Mouse (Mus musculus) macrophage (primary cell): ENCODE results near the gene Pmf1. TPM values are rescaled to one million over a fixed set of nuclear protein-coding genes. Genes with fewer than 3 reads are reported as not detected.
"Not testable (repeated sequence)": the region's sequence is repeated elsewhere in the genome, so short reads cannot be mapped to it uniquely, and the experiment has no call there.

ENCODE experiments used
- H3K27ac ChIP-seq: fragments of 350-480 bp; formaldehyde crosslinking; 2 replicates; pipeline ENCODE4 v1.9.0; 2021
- H3K36me3 ChIP-seq: fragments of 350-480 bp; formaldehyde crosslinking; 2 replicates; pipeline ENCODE4 v1.9.0; 2021; ENCODE audit errors: inconsistent target
- H3K4me3 ChIP-seq: fragments of 350-480 bp; formaldehyde crosslinking; 2 replicates; pipeline ENCODE4 v1.9.0; 2021; ENCODE audit errors: inconsistent target
- H3K79me2 ChIP-seq: fragments of 350-480 bp; formaldehyde crosslinking; 2 replicates; pipeline ENCODE4 v1.9.0; 2021; ENCODE audit errors: inconsistent target
- WGBS: methylation state at CpG from one replicate; pipeline ENCODE4 v1.1.7; 2026; ENCODE audit warnings: inconsistent platforms; ENCODE audit not compliant: missing documents; 5-methylcytosine and 5-hydroxymethylcytosine counted together
- polyA plus RNA-seq: library from polyadenylated mRNA; stranded (reverse); fragments of 250-400 nt; gene quantifications from 3 replicates; pipeline ENCODE4 v1.2.4, GENCODE M21; 2018; ENCODE audit warnings: inconsistent platforms

Gene Pmf1
- polyA plus RNA-seq, 1 experiment from 2014 or later: 26.5 TPM

DNA sequence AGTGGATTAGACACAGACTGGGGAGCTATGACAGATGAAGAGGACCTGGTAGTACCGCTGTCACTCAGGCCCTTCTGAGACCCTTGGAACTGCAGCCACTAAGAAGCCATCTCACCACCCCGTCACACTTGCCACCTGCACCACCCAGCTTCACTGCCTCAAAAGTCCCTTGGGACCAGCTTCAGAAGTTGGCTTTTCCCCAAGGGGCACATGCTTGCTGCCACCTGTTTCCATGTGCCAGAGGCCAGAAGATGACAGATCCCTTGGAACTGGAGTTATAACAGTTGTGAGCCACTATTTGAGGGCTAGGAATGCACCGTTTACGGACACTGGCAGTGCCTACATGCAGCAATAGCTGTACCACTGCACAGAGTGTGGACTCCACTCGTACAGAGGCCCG is 14.8 kb downstream of the Pmf1 start:
- Histone ChIP-seq H3K79me2 (peaks cover 3% of the 10 kb centered on the region; the same call in 1 of the 2 replicates), H3K4me3 (no peak overlapping the region), H3K36me3 (no peaks in the 10 kb centered on the region), H3K27ac (no peak overlapping the region)
- WGBS: 93% methylated on average over 6 of the region's 6 CpGs

GRCm38 (mm10) chr3:88393776-88394375 is 16.3 kb downstream of the Pmf1 start:
- 83% methylated on average over 9 of the region's 9 CpGs for WGBS
- Histone ChIP-seq H3K79me2 (no peaks in the 10 kb centered on the region), H3K4me3 (no peak overlapping the region), H3K36me3 (no peaks in the 10 kb centered on the region), H3K27ac (no peak overlapping the region)

- no peaks in the 10 kb centered on the region for H3K36me3 ChIP-seq
- H3K79me2 ChIP-seq: no peaks in the 10 kb centered on the region
- no peak within 1 kb of the TSS for H3K27ac ChIP-seq
- 89% methylated on average over 5 of the region's 5 CpGs for WGBS
- H3K4me3 ChIP-seq: no peak within 1 kb of the TSS
Observed at GRCm38 (mm10) chr3:88384364-88384763, 25.8 kb downstream of the Pmf1 start, which contains the start of gene Bglap. Gene Bglap (minus strand): TSS chr3:88384464.

DNA sequence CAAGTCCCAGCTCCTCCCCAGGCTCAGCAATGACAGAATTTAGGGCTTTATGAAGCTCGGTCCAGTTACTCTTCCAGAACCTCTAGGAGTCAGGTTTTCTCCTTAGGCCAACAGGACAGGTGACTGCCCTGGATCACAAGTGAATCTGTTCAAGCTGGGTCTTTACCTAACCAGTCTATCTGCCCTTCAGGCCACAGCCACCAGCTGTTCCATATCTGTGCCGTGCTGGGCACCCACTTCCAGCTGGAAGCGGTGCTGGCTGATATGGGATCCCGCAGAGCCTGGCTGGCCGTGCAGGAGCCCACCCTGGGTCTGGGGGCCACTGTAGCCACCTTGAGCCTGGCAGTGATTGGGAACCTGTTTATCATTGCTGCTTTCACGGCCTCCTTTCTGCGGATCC is 27.7 kb downstream of the Pmf1 start:
- H3K36me3 ChIP-seq, H3K4me3 ChIP-seq, H3K27ac ChIP-seq, H3K79me2 ChIP-seq: not testable (repeated sequence)
- 60% methylated on average over 1 of the region's 7 CpGs for WGBS

DNA sequence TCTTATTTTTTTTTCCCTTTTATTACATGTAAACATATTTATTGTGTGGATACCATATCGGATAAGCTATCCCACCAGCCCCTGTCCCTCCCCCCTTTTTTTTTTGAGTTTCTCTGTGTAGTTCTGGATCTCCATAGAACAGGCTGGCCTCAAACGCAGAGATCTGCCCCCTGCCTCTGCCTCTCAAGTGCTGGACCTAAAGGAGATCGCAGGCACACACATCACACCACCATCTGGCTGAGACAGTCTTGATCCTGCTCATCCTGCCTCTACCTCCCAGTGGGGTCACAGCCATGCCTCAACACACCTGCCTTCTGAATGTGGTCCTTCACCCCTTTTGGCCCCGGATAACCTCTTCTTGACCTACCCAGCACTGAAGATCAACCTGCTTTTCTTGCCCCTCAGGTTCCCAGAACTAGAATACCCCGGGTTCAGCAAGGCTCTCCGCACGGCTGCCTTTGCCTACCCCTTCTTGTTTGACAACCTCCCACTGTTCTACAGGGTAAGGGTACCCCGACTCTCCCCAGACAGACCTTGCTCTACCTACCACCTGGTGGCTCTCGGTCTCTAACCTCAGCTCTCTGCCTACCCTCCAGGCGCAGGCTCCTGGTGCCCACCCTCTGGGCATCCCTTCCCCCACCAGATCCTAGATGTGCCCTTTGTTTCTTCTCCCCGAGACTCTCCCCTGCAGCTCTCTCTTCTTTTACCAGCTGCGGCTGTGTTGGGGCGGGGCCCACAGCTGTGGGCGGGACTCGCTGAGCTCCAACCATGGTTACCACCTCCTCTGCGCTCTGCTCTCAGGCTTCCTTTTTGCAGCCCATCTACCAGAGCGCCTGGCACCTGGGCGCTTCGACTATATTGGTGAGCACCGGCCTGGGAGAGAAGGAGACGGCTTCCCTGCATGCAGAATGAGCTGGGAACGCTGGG is 28.5 kb downstream of the Pmf1 start:
- WGBS: 56% methylated on average over 9 of the region's 22 CpGs

DNA sequence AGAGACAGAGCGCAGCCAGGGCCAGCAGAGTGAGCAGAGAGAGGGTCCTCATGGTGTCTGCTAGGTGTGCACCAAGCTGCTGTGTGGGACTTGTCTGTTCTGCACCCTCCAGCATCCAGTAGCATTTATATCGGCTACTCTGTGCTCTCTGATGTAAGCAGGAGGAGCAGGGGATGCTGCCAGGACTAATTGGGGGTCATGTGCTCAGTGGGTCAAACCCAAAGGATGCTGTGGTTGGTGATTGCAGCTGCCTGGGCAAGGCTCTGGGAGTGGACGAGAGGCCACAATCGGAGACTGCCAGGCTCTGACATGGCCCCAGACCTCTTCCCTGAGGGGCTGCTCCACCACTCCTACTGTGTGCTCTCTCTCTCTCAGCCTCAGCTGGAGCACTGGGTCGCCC is 31.5 kb downstream of the Pmf1 start, which contains the start of gene Bglap2:
Gene Bglap2 (minus strand): TSS at position 101 of the 400 bp plus-strand sequence.
- not testable (repeated sequence) for H3K36me3 ChIP-seq, H3K79me2 ChIP-seq, H3K4me3 ChIP-seq, H3K27ac ChIP-seq
- 79% methylated on average over 4 of the region's 5 CpGs for WGBS

More for the DNA sequence above, 28.5 kb downstream of the Pmf1 start:
- H3K4me3 ChIP-seq, H3K27ac ChIP-seq, H3K36me3 ChIP-seq, H3K79me2 ChIP-seq: not testable (repeated sequence)

DNA sequence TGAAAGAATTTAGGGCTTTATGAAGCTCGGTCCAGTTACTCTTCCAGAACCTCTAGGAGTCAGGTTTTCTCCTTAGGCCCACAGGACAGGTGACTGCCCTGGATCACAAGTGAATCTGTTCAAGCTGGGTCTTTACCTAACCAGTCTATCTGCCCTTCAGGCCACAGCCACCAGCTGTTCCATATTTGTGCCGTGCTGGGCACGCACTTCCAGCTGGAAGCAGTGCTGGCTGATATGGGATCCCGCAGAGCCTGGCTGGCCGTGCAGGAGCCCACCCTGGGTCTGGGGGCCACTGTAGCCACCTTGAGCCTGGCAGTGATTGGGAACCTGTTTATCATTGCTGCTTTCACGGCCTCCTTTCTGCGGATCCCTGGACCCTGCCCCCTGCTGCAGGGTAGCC is 33.5 kb downstream of the Pmf1 start:
- not testable (repeated sequence) for H3K36me3 ChIP-seq, H3K4me3 ChIP-seq, H3K79me2 ChIP-seq, H3K27ac ChIP-seq
- 74% methylated on average over 3 of the region's 7 CpGs for WGBS

DNA sequence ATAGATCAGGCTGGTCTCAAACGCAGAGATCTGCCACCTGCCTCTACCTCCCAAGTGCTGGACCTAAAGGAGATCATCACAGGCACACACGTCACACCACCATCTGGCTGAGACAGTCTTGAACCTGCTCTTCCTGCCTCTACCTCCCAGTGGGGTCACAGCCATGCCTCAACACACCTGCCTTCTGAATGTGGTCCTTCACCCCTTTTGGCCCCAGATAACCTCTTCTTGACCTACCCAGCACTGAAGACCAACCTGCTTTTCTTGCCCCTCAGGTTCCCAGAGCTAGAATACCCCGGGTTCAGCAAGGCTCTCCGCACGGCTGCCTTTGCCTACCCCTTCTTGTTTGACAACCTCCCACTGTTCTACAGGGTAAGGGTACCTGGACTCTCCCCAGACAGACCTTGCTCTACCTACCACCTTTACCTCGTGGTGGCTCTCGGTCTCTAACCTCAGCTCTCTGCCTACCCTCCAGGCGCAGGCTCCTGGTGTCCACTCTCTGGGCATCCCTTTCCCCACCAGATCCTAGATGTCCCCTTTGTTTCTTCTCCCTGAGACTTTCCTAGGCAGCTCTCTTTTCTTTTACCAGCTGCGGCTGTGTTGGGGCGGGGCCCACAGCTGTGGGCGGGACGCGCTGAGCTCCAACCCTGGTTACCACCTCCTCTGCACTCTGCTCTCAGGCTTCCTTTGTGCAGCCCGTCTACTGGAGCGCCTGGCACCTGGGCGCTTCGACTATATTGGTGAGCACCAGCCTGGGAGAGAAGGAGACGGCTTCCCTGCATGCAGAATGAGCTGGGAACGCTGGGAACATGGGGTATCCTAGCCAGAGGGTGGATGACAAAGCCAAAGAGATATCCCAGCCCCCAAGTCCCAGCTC is 34.1 kb downstream of the Pmf1 start:
- H3K79me2 ChIP-seq, H3K27ac ChIP-seq, H3K36me3 ChIP-seq, H3K4me3 ChIP-seq: not testable (repeated sequence)
- WGBS: 14% methylated on average over 13 of the region's 19 CpGs

DNA sequence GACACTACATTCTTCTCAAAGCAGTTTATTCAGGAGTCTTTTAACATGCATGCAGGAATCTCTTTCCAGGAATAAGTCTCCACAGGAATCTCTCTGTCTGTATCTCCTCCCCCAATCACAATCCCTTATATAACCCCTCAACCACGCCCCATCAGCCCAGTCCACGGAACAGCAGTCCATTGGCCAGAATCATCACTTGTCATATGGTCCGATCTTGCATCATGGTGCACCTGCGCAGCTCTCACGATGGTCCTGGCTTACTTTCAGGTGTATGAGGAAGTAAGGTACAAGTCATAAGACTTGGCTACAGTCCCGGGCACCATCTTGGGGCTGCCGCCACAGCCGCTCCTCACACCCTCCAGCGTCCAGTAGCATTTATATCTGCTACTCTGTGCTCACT is 37.5 kb downstream of the Pmf1 start, which contains the start of gene Bglap3:
Gene Bglap3 (minus strand): TSS at position 101 of the 400 bp plus-strand sequence.
- 85% methylated on average over 9 of the region's 9 CpGs for WGBS
- H3K4me3 ChIP-seq: not testable (repeated sequence)

DNA sequence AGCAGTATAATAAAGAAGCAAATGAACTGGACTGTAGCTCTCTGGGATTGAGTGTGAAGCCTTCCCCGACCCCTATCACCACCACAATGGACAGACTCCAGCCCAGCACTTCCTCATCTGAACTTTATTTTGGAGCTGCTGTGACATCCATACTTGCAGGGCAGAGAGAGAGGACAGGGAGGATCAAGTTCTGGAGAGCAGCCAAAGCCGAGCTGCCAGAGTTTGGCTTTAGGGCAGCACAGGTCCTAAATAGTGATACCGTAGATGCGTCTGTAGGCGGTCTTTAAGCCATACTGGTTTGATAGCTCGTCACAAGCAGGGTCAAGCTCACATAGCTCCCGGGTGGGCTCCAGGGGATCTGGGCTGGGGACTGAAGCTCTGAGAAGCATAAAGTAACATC is 41.6 kb downstream of the Pmf1 start:
- 96% methylated on average over 6 of the region's 7 CpGs for WGBS
- not testable (repeated sequence) for H3K4me3 ChIP-seq, H3K79me2 ChIP-seq, H3K27ac ChIP-seq, H3K36me3 ChIP-seq

More for the DNA sequence above, 37.5 kb downstream of the Pmf1 start, which contains the start of gene Bglap3:
- not testable (repeated sequence) for H3K79me2 ChIP-seq, H3K27ac ChIP-seq, H3K36me3 ChIP-seq

DNA sequence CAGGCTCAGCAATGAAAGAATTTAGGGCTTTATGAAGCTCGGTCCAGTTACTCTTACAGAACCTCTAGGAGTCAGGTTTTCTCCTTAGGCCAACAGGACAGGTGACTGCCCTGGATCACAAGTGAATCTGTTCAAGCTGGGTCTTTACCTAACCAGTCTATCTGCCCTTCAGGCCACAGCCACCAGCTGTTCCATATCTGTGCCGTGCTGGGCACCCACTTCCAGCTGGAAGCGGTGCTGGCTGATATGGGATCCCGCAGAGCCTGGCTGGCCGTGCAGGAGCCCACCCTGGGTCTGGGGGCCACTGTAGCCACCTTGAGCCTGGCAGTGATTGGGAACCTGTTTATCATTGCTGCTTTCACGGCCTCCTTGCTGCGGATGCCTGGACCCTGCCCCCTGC is 42.6 kb downstream of the Pmf1 start:
- H3K79me2 ChIP-seq, H3K36me3 ChIP-seq: not testable (repeated sequence)
- WGBS: 86% methylated on average over 1 of the region's 7 CpGs

DNA sequence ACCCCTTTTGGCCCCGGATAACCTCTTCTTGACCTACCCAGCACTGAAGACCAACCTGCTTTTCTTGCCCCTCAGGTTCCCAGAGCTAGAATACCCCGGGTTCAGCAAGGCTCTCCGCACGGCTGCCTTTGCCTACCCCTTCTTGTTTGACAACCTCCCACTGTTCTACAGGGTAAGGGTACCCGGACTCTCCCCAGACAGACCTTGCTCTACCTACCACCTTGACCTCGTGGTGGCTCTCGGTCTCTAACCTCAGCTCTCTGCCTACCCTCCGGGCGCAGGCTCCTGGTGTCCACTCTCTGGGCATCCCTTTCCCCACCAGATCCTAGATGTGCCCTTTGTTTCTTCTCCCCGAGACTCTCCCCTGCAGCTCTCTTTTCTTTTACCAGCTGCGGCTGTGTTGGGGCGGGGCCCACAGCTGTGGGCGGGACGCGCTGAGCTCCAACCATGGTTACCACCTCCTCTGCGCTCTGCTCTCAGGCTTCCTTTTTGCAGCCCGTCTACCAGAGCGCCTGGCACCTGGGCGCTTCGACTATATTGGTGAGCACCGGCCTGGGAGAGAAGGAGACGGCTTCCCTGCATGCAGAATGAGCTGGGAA is 43.2 kb downstream of the Pmf1 start:
- H3K27ac ChIP-seq, H3K79me2 ChIP-seq, H3K36me3 ChIP-seq, H3K4me3 ChIP-seq: not testable (repeated sequence)
- 12% methylated on average over 9 of the region's 22 CpGs for WGBS

More for the DNA sequence above, 42.6 kb downstream of the Pmf1 start:
- H3K4me3 ChIP-seq, H3K27ac ChIP-seq: not testable (repeated sequence)

DNA sequence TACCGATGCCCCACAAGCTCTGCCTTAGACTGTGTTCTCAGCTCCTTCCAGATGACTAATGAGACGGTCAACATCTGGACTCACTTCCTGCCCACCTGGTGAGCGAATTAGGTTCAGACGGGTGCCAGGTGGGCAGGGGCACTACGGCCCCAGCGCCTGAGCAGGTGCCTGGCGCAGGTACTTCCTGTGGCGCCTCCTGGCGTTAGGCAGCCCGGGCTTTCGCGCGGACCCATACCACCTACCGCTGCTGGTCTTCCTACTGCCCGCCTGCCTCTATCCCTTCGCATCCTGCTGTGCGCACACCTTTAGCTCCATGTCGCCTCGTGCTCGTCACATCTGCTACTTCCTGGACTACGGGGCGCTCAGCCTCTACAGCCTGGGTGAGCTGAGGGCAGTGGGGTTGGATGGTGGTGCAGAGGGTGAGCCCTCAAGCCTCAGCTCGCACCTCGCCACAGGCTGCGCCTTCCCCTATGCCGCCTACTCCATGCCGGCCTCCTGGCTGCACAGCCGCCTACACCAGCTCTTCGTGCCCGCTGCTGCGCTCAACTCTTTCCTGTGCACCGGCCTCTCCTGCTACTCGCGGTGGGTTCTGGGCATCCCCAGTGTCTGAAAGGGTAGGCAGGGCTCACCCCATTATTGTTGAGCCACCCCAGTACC is 44.3 kb downstream of the Pmf1 start:
- no peak overlapping the region for H3K4me3 ChIP-seq
- 53% methylated on average over 34 of the region's 34 CpGs for WGBS
- H3K79me2 ChIP-seq: no peaks in the 10 kb centered on the region

DNA sequence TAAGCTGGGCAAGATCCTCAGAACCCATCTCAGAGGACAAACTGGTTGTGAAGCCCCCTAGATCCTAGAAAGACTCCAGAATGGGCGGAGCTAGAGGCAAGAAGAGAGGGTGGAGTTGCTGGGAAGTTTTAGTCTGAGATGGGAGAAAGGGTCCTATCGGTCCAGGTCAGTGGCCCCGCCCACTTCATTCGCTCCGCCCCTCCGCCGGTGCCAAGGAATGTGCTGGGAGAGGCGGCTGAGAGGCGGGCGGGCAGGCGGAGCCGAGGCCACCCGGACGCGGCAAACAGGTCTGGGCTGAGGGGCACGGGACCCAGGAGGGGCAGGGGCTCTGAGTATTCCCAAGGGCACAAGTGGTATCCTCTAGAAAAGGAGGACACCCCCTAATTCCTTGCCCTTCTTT is 45.8 kb downstream of the Pmf1 start, which contains the start of gene Paqr6:
Gene Paqr6 (plus strand): TSS at position 248 of the 400 bp plus-strand sequence.
- Histone ChIP-seq H3K79me2 (no peaks in the 10 kb centered on the region), H3K27ac (no peak within 1 kb of the TSS), H3K4me3 (no peak within 1 kb of the TSS), H3K36me3 (peaks cover 27% of the 10 kb centered on the region)
- 68% methylated on average over 16 of the region's 16 CpGs for WGBS

More for the DNA sequence above, 44.3 kb downstream of the Pmf1 start:
- Histone ChIP-seq H3K27ac (no peak overlapping the region), H3K36me3 (peaks cover 12% of the 10 kb centered on the region; the same call in 1 of the 2 replicates)
